Mouse (Mus musculus) fibroblast of lung, adult 2 months (primary cell): Measurements from ENCODE around the gene Ndufv2.
A peak's percentile ranks its signal among the peaks of the same experiment; 100 is the strongest.

Experiments
- DNase-seq: peaks from one replicate; pipeline ENCODE4 v3.0.0-alpha.2; 2011; ENCODE audit warnings: low read depth

Ndufv2 gene

GRCm38 (mm10) chr17:66101380-66102330, at the start of gene Ndufv2:
Gene Ndufv2, minus strand, starts transcription at chr17:66101559.
- peak; percentile 91 for DNase-seq

- DNase-seq, result no peak
Measured at GRCm38 (mm10) chr17:66131212-66131611, 29.9 kb upstream of the Ndufv2 start.

- DNase-seq, result no peak
Measured at GRCm38 (mm10) chr17:66130371-66130770, 29.0 kb upstream of the Ndufv2 start.

- DNase-seq, result no peak
Measured at GRCm38 (mm10) chr17:66125211-66125610, 23.9 kb upstream of the Ndufv2 start.

GRCm38 (mm10) chr17:66123816-66124610, 22.7 kb upstream of the Ndufv2 start:
- DNase-seq, result no peak

- DNase-seq, result peak; percentile 83
Measured at GRCm38 (mm10) chr17:66123066-66123815, 21.9 kb upstream of the Ndufv2 start, which contains the start of gene Ddx11. Gene Ddx11, plus strand, starts transcription at chr17:66123520.

GRCm38 (mm10) chr17:66120701-66121100, 19.3 kb upstream of the Ndufv2 start:
- no peak for DNase-seq

- no peak for DNase-seq
Measured at GRCm38 (mm10) chr17:66118991-66119390, 17.6 kb upstream of the Ndufv2 start.

GRCm38 (mm10) chr17:66112166-66112565, 10.8 kb upstream of the Ndufv2 start:
- DNase-seq, result no peak

- peak; percentile 70 for DNase-seq
Measured at GRCm38 (mm10) chr17:66111402-66111959, 10.1 kb upstream of the Ndufv2 start, which contains the start of gene Washc1. Gene Washc1, plus strand, starts transcription at chr17:66111545.

- DNase-seq, result no peak
Measured at GRCm38 (mm10) chr17:66110746-66111145, 9.4 kb upstream of the Ndufv2 start.

- DNase-seq, result no peak
Measured at GRCm38 (mm10) chr17:66108198-66108597, 6.8 kb upstream of the Ndufv2 start.

GRCm38 (mm10) chr17:66107466-66107865, 6.1 kb upstream of the Ndufv2 start:
- no peak for DNase-seq

GRCm38 (mm10) chr17:66106601-66107267, 5.4 kb upstream of the Ndufv2 start:
- DNase-seq, result no peak

- no peak for DNase-seq
Measured at GRCm38 (mm10) chr17:66104076-66104475, 2.7 kb upstream of the Ndufv2 start.

GRCm38 (mm10) chr17:66100566-66101379, 586 bp downstream of the Ndufv2 start:
- DNase-seq, result no peak

GRCm38 (mm10) chr17:66092664-66093063, 8.7 kb downstream of the Ndufv2 start:
- no peak for DNase-seq

- no peak for DNase-seq
Measured at GRCm38 (mm10) chr17:66092065-66092464, 9.3 kb downstream of the Ndufv2 start.

GRCm38 (mm10) chr17:66091392-66091791, 10.0 kb downstream of the Ndufv2 start:
- DNase-seq, result no peak

GRCm38 (mm10) chr17:66090251-66090650, 11.1 kb downstream of the Ndufv2 start:
- no peak for DNase-seq
